8 mouse cellular contexts compared by ENCODE assay signal in genomic region chr2:161108085-161108927, GRCm38 (mm10). TPM values are rescaled to one million over a fixed set of nuclear protein-coding genes. Genes with fewer than 3 reads are reported as not detected.
DNase-seq lines count a peak whose midpoint lies in the region; ATAC-seq lines count a peak whose summit lies in the region.

No protein-coding gene starts in this region.

- peak overlapping the region; percentile 91 for H3K27ac ChIP-seq in hindbrain, embryonic 15.5 days (replicated peaks)
- peak overlapping the region; percentile 99 for H3K27ac ChIP-seq in limb, embryonic 11.5 days (replicated peaks; ENCODE audit: low read depth, low read length)
- H3K27ac ChIP-seq in midbrain, embryonic 10.5 days (replicated peaks): peak overlapping the region; percentile 98
- peak overlapping the region; percentile 99 for H3K27ac ChIP-seq in stomach, embryonic 15.5 days

- peak; percentile 36 for DNase-seq in layer of hippocampus, adult 11-12 months (ENCODE audit: low spot score)
- DNase-seq in layer of hippocampus, adult 9-10 months (ENCODE audit: low spot score): no peak
- DNase-seq in cerebellum, adult 18-20 months: peak; percentile 49 to 66
- peak; percentile 23 to 26 for DNase-seq in frontal cortex, postnatal 36 days (ENCODE audit: low spot score in 2 of 2)
- peak; percentile 66 for DNase-seq in limb, embryonic 11.5 days (ENCODE audit: low spot score)
- DNase-seq in midbrain, embryonic 10.5 days (ENCODE audit: low spot score): no peak

- peak overlapping the region; percentile 70 for H3K4me2 ChIP-seq in hindbrain, embryonic 15.5 days
- peak overlapping the region; percentile 61 for H3K4me2 ChIP-seq in limb, embryonic 11.5 days (ENCODE audit: low read depth, severe bottlenecking)
- H3K4me2 ChIP-seq in stomach, embryonic 15.5 days: peak overlapping the region; percentile 57

- no peaks in the 10 kb centered on the region for H3K9me3 ChIP-seq in hindbrain, embryonic 15.5 days
- no peaks in the 10 kb centered on the region for H3K9me3 ChIP-seq in limb, embryonic 11.5 days (ENCODE audit: control insufficient read depth, low read length)
- no peaks in the 10 kb centered on the region for H3K9me3 ChIP-seq in midbrain, embryonic 10.5 days (replicated peaks)
- no peaks in the 10 kb centered on the region for H3K9me3 ChIP-seq in stomach, embryonic 15.5 days

- H3K36me3 ChIP-seq in hindbrain, embryonic 15.5 days: no peaks in the 10 kb centered on the region
- no peaks in the 10 kb centered on the region for H3K36me3 ChIP-seq in limb, embryonic 11.5 days (ENCODE audit: control insufficient read depth, insufficient read depth, low read length)
- H3K36me3 ChIP-seq in midbrain, embryonic 10.5 days: peaks cover 7% of the 10 kb centered on the region; the same call in 1 of the 2 replicates
- no peaks in the 10 kb centered on the region for H3K36me3 ChIP-seq in stomach, embryonic 15.5 days

- WGBS in hindbrain, embryonic 15.5 days: under 1% methylated on average over 50 of the region's 77 CpGs
- under 1% methylated on average over 64 of the region's 77 CpGs for WGBS in limb, embryonic 11.5 days
- WGBS in midbrain, embryonic 10.5 days: under 1% methylated on average over 74 of the region's 77 CpGs
- under 1% methylated on average over 68 of the region's 77 CpGs for WGBS in stomach, embryonic 15.5 days

- H3K9ac ChIP-seq in hindbrain, embryonic 15.5 days: peak overlapping the region; percentile 87
- peak overlapping the region; percentile 99 for H3K9ac ChIP-seq in limb, embryonic 11.5 days (ENCODE audit: low read length)
- peak overlapping the region; percentile 97 for H3K9ac ChIP-seq in stomach, embryonic 15.5 days

- peak; percentile 63 for ATAC-seq in hindbrain, embryonic 15.5 days (ENCODE audit: low FRiP score, low read depth)
- peak; percentile 76 for ATAC-seq in limb, embryonic 11.5 days (ENCODE audit: insufficient number of reproducible peaks, low FRiP score, low TSS enrichment, low read depth)
- ATAC-seq in stomach, embryonic 15.5 days (ENCODE audit: insufficient read depth, low FRiP score, low read depth): peak; percentile 51

- no peaks in the 10 kb centered on the region for H3K27me3 ChIP-seq in hindbrain, embryonic 15.5 days
- H3K27me3 ChIP-seq in limb, embryonic 11.5 days (ENCODE audit: control insufficient read depth, insufficient read depth, low read length): no peaks in the 10 kb centered on the region
- H3K27me3 ChIP-seq in midbrain, embryonic 10.5 days (ENCODE audit: low read depth, poor library complexity, severe bottlenecking): no peaks in the 10 kb centered on the region
- H3K27me3 ChIP-seq in stomach, embryonic 15.5 days (replicated peaks): no peaks in the 10 kb centered on the region

- peaks cover 39% of the 10 kb centered on the region for H3K4me1 ChIP-seq in hindbrain, embryonic 15.5 days (replicated peaks)
- peaks cover 12% of the 10 kb centered on the region; the same call in 1 of the 2 replicates for H3K4me1 ChIP-seq in limb, embryonic 11.5 days (ENCODE audit: control insufficient read depth, insufficient read depth, low read length)
- H3K4me1 ChIP-seq in midbrain, embryonic 10.5 days: peaks cover 28% of the 10 kb centered on the region
- H3K4me1 ChIP-seq in stomach, embryonic 15.5 days: peaks cover 7% of the 10 kb centered on the region; the same call in 1 of the 2 replicates

- H3K4me3 ChIP-seq in hindbrain, embryonic 15.5 days: peak overlapping the region; percentile 70
- H3K4me3 ChIP-seq in limb, embryonic 11.5 days (ENCODE audit: low read depth, low read length): peak overlapping the region; percentile 94
- peak overlapping the region; percentile 83 for H3K4me3 ChIP-seq in midbrain, embryonic 10.5 days
- peak overlapping the region; percentile 89 for H3K4me3 ChIP-seq in stomach, embryonic 15.5 days (replicated peaks)

RNA-seq across cellular contexts. Expression of gene Chd6, which starts 0.6 kb away (rescaled TPM):
- 33.9 and 35.2 TPM in 2 replicates for polyA plus RNA-seq in hindbrain, embryonic 15.5 days (2015; fragmentation: Nextera tagmentation; extraction: Ambion mirVana)
- polyA plus RNA-seq in limb, embryonic 11.5 days (2014; fragmentation: Nextera tagmentation; extraction: Ambion mirVana): 39.4 and 44.7 TPM in 2 replicates
- 22.8 and 29.0 TPM in 2 replicates for polyA plus RNA-seq in midbrain, embryonic 10.5 days (2016; fragmentation: Nextera tagmentation; extraction: Ambion mirVana)
- 25.7 and 29.0 TPM in 2 replicates for polyA plus RNA-seq in stomach, embryonic 15.5 days (2015; fragmentation: Nextera tagmentation; extraction: Ambion mirVana)

Comparison
In these comparisons a context has a peak if more than half of its experiments do, and no peak if none do; other contexts are left out.
1. DNase-seq: peak in layer of hippocampus, adult 11-12 months (single experiment), cerebellum, adult 18-20 months (2 of 2), frontal cortex, postnatal 36 days (2 of 2) and limb, embryonic 11.5 days (single experiment); none in layer of hippocampus, adult 9-10 months (single experiment) and midbrain, embryonic 10.5 days (single experiment).
2. Peak in every context shown above with its lines, with median percentiles within 50 percentile points of each other: ATAC-seq, H3K27ac ChIP-seq, H3K4me2 ChIP-seq, H3K4me3 ChIP-seq and H3K9ac ChIP-seq.